ENCODE assay signal across 14 mouse cellular contexts in the genomic region with DNA sequence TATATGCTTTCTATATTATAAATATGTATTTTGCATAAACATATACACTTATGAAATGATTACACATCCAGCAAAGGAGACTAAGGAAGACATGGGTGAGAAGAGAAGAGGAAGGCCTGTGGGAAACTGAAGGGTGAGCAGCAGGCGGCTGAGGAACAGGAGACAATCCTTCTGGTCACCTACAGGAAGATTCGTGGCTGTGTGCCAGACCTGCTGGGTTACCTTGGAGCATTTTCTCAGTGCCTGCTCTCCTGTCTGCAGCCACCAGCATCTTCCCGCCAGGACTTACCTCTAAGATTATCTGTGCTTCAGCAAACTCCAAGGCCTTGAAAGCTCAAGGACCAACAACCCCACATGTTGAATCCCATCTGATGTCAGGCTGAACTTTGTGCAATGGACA.
DNase-seq lines count a peak whose midpoint lies in the region.
"Had no signal": no experiment of that assay in that cellular context is flagged by ENCODE, and none has a peak within 500 bp of the region (broad histone marks: within the 10 kb centered on the region; RNA-seq: fewer than 3 reads in every experiment).

No protein-coding gene starts in this region.

- DNase-seq in heart, adult 11 months: peak; percentile 43
- no peak for DNase-seq in heart, postnatal 4 days
- peak; percentile 37 to 43 for DNase-seq in cerebellum, adult 18-20 months
- peak; percentile 5 for DNase-seq in cerebellum, adult 8-10 months
- peak; percentile 73 to 74 for DNase-seq in cerebellum, postnatal 14 days
- no peak for DNase-seq in lung, postnatal 10 days
- DNase-seq in urinary bladder, postnatal 14 days (ENCODE audit: low spot score): no peak
- DNase-seq: adrenal gland, adult 8-10 months; adrenal gland, postnatal 36 days; embryo, embryonic 11 days; gastrocnemius, postnatal 36 days; heart, adult 18-20 months; heart, postnatal 10 days; kidney, adult 11 months had no signal

Comparison
In these comparisons a context has a peak if more than half of its experiments do, and no peak if none do; other contexts are left out.
1. DNase-seq: peak in heart, adult 11 months (single experiment), cerebellum, adult 18-20 months (2 of 2), cerebellum, adult 8-10 months (single experiment) and cerebellum, postnatal 14 days (2 of 2); none in heart, postnatal 4 days (single experiment), lung, postnatal 10 days (single experiment) and urinary bladder, postnatal 14 days (single experiment).